Mouse (Mus musculus): ENCODE data around the gene Gm4881. TPM values are rescaled to one million over a fixed set of nuclear protein-coding genes. Genes with fewer than 3 reads are reported as not detected.
A peak's percentile ranks its signal among the peaks of the same experiment; 100 is the strongest.

Gm4881 gene
- polyA plus RNA-seq, 1 experiment = not detected

DNA sequence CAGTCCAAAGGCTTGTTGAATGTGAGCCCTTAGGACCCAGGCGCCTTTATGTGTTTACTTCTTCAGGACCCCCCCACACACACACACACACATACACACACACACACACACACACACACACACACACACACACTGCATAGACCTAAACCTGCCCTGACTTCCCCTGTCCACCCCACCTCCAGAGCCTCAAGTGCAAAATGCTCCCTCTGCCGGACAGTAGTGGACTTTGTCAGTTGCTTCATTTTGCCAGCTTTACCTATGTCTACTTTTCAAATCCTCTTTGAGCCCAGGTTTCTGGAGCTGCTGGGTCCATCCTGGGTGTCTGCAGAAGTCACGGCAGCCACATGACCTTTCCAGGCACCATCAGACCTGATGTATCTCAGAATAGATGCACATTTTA lies 39.4 kb downstream of the Gm4881 start:
- Histone ChIP-seq H3K4me3 (ENCODE audit: low read depth, low read length) (peak overlapping the region; percentile 28), H3K4me1 (ENCODE audit: control insufficient read depth, insufficient read depth, insufficient read length, low read length) (peaks cover 6% of the 10 kb centered on the region), H3K27ac (ENCODE audit: insufficient read depth, low read depth, low read length) (peak overlapping the region; percentile 50), H3K27me3 (ENCODE audit: control insufficient read depth, insufficient read depth, low read length) (no peaks in the 10 kb centered on the region), H3K36me3 (ENCODE audit: control insufficient read depth, insufficient read depth, low read length) (peaks cover 21% of the 10 kb centered on the region)
- TF ChIP-seq POLR2A (IDR thresholded peaks at IDR 0.05; ENCODE audit: low read depth, low read length) = no peak
- peak; percentile 75; the same call in 1 of the 2 replicates for TF ChIP-seq CTCF (IDR thresholded peaks at IDR 0.05; ENCODE audit: extremely low read depth, insufficient read length, insufficient replicate concordance, low read depth, low read length)
- 13% methylated on average over 3 of the region's 3 CpGs for WGBS

DNA sequence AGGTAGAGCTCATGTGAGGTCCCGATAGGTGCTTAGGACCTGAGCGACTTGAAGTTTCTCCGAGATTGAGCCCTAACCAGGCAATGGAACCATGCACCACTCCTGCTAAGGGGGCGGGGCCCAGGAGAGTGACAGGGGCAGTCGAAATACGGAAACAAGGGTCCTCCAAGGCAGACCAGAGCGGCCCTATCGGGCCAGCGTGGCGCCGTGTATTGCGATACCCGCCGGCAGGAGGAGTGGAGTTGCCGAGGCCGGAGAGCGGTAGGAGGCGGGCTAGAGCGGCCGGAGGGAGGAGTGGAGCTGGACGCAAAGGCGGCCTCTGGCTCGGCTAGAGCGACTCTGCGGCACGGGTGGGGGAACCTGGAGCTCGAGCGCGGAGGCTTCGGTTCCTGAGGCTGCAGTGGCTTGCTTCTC lies 40.2 kb downstream of the Gm4881 start:
- 0% methylated on average over 30 of the region's 30 CpGs for WGBS
- peak; percentile 65 for TF ChIP-seq POLR2A (IDR thresholded peaks at IDR 0.05; ENCODE audit: low read depth, low read length)
- TF ChIP-seq CTCF (IDR thresholded peaks at IDR 0.05; ENCODE audit: extremely low read depth, insufficient read length, insufficient replicate concordance, low read depth, low read length) = peak; percentile 5; the same call in 1 of the 2 replicates
- Histone ChIP-seq H3K27ac (ENCODE audit: insufficient read depth, low read depth, low read length) (peak overlapping the region; percentile 60), H3K36me3 (ENCODE audit: control insufficient read depth, insufficient read depth, low read length) (peaks cover 15% of the 10 kb centered on the region), H3K4me3 (ENCODE audit: low read depth, low read length) (peak overlapping the region; percentile 82), H3K27me3 (ENCODE audit: control insufficient read depth, insufficient read depth, low read length) (no peaks in the 10 kb centered on the region), H3K4me1 (ENCODE audit: control insufficient read depth, insufficient read depth, insufficient read length, low read length) (peaks cover 6% of the 10 kb centered on the region)

DNA sequence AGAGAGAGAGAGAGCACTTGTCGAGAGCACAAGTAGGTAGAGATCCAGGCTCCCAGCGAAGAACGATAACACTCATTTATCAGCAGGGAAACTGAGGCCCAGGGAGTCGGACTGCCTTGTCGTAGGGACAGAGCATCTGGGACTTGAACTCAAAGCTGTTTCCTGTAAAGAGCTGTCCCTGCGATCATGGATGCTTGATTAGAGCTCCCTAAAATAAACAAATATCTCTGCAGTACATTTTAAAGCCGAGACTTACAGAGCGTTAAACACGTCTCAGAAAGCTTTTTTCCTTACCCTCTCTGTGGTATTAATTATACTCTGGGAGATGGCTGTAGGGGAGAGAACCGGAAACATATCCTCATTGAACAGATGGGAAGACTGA lies 40.9 kb downstream of the Gm4881 start:
- peaks cover 8% of the 10 kb centered on the region for H3K36me3 ChIP-seq (ENCODE audit: control insufficient read depth, insufficient read depth, low read length)
- H3K27ac ChIP-seq (ENCODE audit: insufficient read depth, low read depth, low read length) = peak overlapping the region; percentile 60
- TF ChIP-seq CTCF (IDR thresholded peaks at IDR 0.05; ENCODE audit: extremely low read depth, insufficient read length, insufficient replicate concordance, low read depth, low read length) (no peak), POLR2A (IDR thresholded peaks at IDR 0.05; ENCODE audit: low read depth, low read length) (no peak)
- peak overlapping the region; percentile 82 for H3K4me3 ChIP-seq (ENCODE audit: low read depth, low read length)
- H3K27me3 ChIP-seq (ENCODE audit: control insufficient read depth, insufficient read depth, low read length) = no peaks in the 10 kb centered on the region
- WGBS = 2% methylated on average over 10 of the region's 10 CpGs
- peaks cover 6% of the 10 kb centered on the region for H3K4me1 ChIP-seq (ENCODE audit: control insufficient read depth, insufficient read depth, insufficient read length, low read length)

DNA sequence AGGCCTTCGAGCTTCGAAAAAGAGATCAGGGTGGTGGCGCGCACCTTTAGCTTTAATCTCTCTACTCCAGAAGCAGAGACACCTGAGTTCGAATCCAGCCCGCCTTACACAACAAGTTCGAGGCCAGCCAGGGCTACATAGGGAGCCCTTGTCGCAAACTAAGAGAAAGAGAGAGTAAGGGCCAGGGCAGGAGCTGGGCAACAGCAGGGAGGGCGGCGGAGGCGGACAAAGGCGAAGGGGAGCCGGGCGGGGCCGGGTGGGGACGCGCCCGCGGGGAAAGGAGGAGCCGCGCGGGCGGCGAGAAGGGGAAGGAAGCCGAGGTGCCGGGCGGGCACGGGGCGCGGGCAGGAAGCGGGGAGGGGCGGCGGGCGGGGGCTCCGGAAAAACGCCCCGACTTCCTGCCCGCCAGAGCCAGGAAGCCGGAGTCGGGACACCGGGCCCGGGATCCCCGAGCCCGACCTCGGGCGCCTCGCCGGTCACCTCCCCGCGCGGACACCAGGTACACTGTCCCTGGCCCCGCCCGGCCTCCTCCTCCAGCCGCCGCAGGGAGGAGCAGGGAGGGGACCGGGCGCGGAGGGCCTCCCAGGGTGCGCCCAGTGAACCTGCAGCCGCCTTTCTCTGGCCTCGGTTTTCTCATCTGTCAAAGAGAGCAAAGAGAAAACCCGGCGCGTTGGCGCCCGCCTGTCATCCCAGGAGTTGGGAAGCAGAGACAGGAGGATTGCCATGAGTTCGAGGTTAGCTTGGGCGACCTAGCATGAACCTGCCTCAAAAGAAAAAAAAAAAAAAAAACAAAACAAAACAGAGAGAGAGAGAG lies 41.5 kb downstream of the Gm4881 start, which contains the start of gene Arhgef1:
Arhgef1 (plus strand) TSS at position 283 of the 814 bp plus-strand sequence.
- Histone ChIP-seq H3K27me3 (ENCODE audit: control insufficient read depth, insufficient read depth, low read length) (no peaks in the 10 kb centered on the region), H3K27ac (ENCODE audit: insufficient read depth, low read depth, low read length) (peak within 1 kb of the TSS; percentile 72), H3K4me1 (ENCODE audit: control insufficient read depth, insufficient read depth, insufficient read length, low read length) (peaks cover 6% of the 10 kb centered on the region), H3K36me3 (ENCODE audit: control insufficient read depth, insufficient read depth, low read length) (peaks cover 2% of the 10 kb centered on the region; the same call in 1 of the 2 replicates), H3K4me3 (ENCODE audit: low read depth, low read length) (peak within 1 kb of the TSS; percentile 82)
- TF ChIP-seq POLR2A (IDR thresholded peaks at IDR 0.05; ENCODE audit: low read depth, low read length) (peak; percentile 65), CTCF (IDR thresholded peaks at IDR 0.05; ENCODE audit: extremely low read depth, insufficient read length, insufficient replicate concordance, low read depth, low read length) (no peak)
- 3% methylated on average over 68 of the region's 68 CpGs for WGBS

DNA sequence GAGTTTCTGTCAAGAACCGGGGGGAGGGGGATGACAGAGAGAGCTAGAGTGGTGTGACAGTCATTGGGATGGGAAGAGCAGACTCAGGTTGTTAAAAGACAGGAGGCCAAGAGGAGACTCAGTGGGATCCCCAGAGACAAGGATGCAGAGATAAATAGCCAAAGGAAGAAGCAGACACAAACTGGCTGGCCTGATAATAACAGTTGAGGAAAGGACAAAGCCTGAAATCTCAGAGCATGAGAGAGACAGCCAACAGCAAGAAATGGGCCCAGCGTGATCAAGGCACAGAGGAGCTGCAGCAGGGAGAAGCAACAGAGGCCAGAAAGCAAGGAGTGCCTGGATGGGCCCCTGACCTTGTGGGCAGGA lies 42.0 kb downstream of the Gm4881 start:
- TF ChIP-seq POLR2A (IDR thresholded peaks at IDR 0.05; ENCODE audit: low read depth, low read length) (no peak), CTCF (IDR thresholded peaks at IDR 0.05; ENCODE audit: extremely low read depth, insufficient read length, insufficient replicate concordance, low read depth, low read length) (no peak)
- Histone ChIP-seq H3K4me3 (ENCODE audit: low read depth, low read length) (peak overlapping the region; percentile 82), H3K27ac (ENCODE audit: insufficient read depth, low read depth, low read length) (peak overlapping the region; percentile 72), H3K27me3 (ENCODE audit: control insufficient read depth, insufficient read depth, low read length) (no peaks in the 10 kb centered on the region), H3K4me1 (ENCODE audit: control insufficient read depth, insufficient read depth, insufficient read length, low read length) (peaks cover 6% of the 10 kb centered on the region), H3K36me3 (ENCODE audit: control insufficient read depth, insufficient read depth, low read length) (no peaks in the 10 kb centered on the region)
- 51% methylated on average over 2 of the region's 2 CpGs for WGBS

DNA sequence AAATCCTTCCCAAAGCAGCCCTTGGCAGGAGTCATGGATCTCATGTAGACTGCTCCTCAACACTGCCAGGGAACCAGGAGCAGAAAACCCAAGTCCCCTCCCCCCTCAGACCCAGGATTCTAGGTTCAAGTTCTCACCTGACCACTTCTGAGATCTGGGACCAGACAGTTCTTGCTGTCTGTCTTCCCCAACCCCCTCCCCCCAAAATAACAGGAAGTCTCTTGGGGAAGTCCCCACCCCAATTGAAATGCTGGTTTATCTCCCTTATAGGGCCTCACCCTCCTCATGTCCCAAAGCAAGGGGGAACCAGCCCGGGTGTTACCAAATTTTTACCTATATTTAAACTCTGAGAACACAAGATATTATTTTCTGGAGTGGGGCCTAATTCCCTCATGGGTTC lies 42.5 kb downstream of the Gm4881 start:
- Histone ChIP-seq H3K27ac (ENCODE audit: insufficient read depth, low read depth, low read length) (0 out of 2 replicates have a peak overlapping the region, but pooled peaks have one; percentile 72), H3K27me3 (ENCODE audit: control insufficient read depth, insufficient read depth, low read length) (no peaks in the 10 kb centered on the region), H3K4me3 (ENCODE audit: low read depth, low read length) (no peak overlapping the region), H3K36me3 (ENCODE audit: control insufficient read depth, insufficient read depth, low read length) (no peaks in the 10 kb centered on the region), H3K4me1 (ENCODE audit: control insufficient read depth, insufficient read depth, insufficient read length, low read length) (peaks cover 6% of the 10 kb centered on the region)
- TF ChIP-seq CTCF (IDR thresholded peaks at IDR 0.05; ENCODE audit: extremely low read depth, insufficient read length, insufficient replicate concordance, low read depth, low read length) (no peak), POLR2A (IDR thresholded peaks at IDR 0.05; ENCODE audit: low read depth, low read length) (no peak)
- WGBS = 28% methylated on average over 1 of the region's 1 CpGs

DNA sequence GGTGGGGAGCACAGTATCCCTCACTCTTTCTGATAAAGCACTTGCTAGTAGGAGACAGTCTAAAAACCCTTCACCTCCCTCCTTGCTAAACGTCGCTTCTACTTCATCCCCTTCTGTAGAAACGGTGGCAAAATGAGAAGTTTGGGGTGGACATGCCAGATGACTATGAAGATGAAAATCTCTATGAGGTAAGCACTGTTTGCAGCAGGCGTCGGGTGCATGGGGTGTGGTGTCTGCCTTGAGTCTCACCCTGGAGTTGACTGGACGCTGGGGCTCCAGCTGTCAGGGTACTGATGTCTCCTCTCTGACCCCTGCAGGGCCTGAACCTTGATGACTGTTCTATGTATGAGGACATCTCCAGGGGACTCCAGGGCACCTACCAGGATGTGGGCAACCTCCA lies 43.2 kb downstream of the Gm4881 start:
- TF ChIP-seq POLR2A (IDR thresholded peaks at IDR 0.05; ENCODE audit: low read depth, low read length) = no peak
- TF ChIP-seq CTCF (IDR thresholded peaks at IDR 0.05; ENCODE audit: extremely low read depth, insufficient read length, insufficient replicate concordance, low read depth, low read length) = no peak
- no peaks in the 10 kb centered on the region for H3K36me3 ChIP-seq (ENCODE audit: control insufficient read depth, insufficient read depth, low read length)
- peaks cover 3% of the 10 kb centered on the region; the same call in 1 of the 2 replicates for H3K4me1 ChIP-seq (ENCODE audit: control insufficient read depth, insufficient read depth, insufficient read length, low read length)
- no peak overlapping the region for H3K4me3 ChIP-seq (ENCODE audit: low read depth, low read length)
- H3K27me3 ChIP-seq (ENCODE audit: control insufficient read depth, insufficient read depth, low read length) = no peaks in the 10 kb centered on the region
- WGBS = 48% methylated on average over 6 of the region's 6 CpGs
- no peak overlapping the region for H3K27ac ChIP-seq (ENCODE audit: insufficient read depth, low read depth, low read length)

Data from small intestine, adult 2 months (tissue).